Mouse (Mus musculus): ENCODE measurements around the gene Dnaaf5.

DNA sequence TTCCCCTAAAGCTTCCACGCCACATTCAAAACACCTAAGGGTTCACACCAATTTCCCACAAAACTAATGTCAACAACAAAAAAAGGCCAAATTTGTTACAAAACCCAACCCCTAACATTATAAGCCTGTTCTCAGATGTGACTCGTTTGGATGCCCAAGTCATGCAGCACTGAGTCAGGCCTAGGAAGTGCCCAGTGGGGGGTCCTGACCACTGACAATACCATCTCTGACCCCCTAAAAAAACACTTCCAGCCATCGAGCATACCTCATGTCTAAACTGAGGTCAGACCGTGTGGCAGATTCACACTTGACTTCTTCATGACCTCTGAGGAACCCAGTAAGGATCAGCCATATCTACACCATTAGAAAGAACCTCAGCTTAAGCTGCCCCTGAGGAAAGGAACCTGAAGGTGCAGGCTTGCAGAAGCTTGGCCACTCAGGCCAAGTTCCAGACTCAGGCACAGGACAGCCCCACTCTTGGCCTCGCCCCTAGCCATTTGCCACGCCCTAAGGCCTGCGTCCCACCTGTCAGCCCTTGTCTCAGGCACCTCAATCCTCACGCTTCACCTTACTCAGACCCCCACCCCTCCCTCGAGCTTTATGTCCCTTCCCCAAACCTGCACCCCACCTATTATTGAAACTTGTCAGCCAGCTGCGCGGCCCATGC is 884 bp upstream of the Dnaaf5 start:
- no peak for TF ChIP-seq FLI1 (IDR thresholded peaks at IDR 0.05; ENCODE audit: low read length)
- no peak for TF ChIP-seq GATA1 (IDR thresholded peaks at IDR 0.05; ENCODE audit: borderline replicate concordance, low read length)

Data from megakaryocyte, embryonic 14.5 days (primary cell).